Mouse (Mus musculus): ENCODE measurements at regions not wholly inside any gene's neighbourhood (a gene's known extent, or its start where the extent isn't known, plus 50 kb on each side); places are given as distances from the start of the nearest gene placed in this dataset.

GRCm38 (mm10) chr10:126806881-126807280, 94.3 kb downstream of the Atp23 start:
- no peak for TF ChIP-seq EP300 (IDR thresholded peaks at IDR 0.05; ENCODE audit: low read length)
- TF ChIP-seq CHD1 (IDR thresholded peaks at IDR 0.05; ENCODE audit: low read depth, low read length) = no peak
- no peak for TF ChIP-seq CTCF (conservative IDR thresholded peaks at IDR 0.05 in 1 of 2, IDR thresholded peaks at IDR 0.05 in 1 of 2; ENCODE audit: low read depth in 2 of 2, low read length in 2 of 2)
- TF ChIP-seq TCF12 (IDR thresholded peaks at IDR 0.05; ENCODE audit: low read depth, low read length) = no peak
- TF ChIP-seq ZNF384 (IDR thresholded peaks at IDR 0.05; ENCODE audit: low read depth, low read length) = no peak
- no peak for TF ChIP-seq POLR2A (IDR thresholded peaks at IDR 0.05; ENCODE audit: low read depth, low read length)
- TF ChIP-seq USF2 (conservative IDR thresholded peaks at IDR 0.05; ENCODE audit: low read depth, low read length) = no peak
- TF ChIP-seq MAFK (IDR thresholded peaks at IDR 0.05; ENCODE audit: insufficient replicate concordance, low read length) = no peak
- no peak for TF ChIP-seq BHLHE40 (IDR thresholded peaks at IDR 0.05; ENCODE audit: low read depth, low read length)
- TF ChIP-seq E2F4 (IDR thresholded peaks at IDR 0.05; ENCODE audit: insufficient replicate concordance, low read depth, low read length) = no peak
- no peak for TF ChIP-seq CHD2 (IDR thresholded peaks at IDR 0.05; ENCODE audit: low read length)
